Mouse (Mus musculus) left cerebral cortex, postnatal 10 days (tissue): ENCODE measurements around the gene Gzmb. TPM values are rescaled to one million over a fixed set of nuclear protein-coding genes. Genes with fewer than 3 reads are reported as not detected.
"Not testable (repeated sequence)": the region's sequence is repeated elsewhere in the genome, so short reads cannot be mapped to it uniquely, and the experiment has no call there.

Source experiments
- DNase-seq, 2 experiments: peaks; one replicate each; pipeline ENCODE4 v3.0.0; 2021 to 2022; ENCODE audit warnings: low spot score in 2 of 2, mixed read lengths in 1 of 2; ENCODE audit errors: extremely low spot score in 1 of 2
- intact Hi-C: fragments of 180-260 bp; cut with DNase I; formaldehyde crosslinking; loops from one replicate; pipeline ENCODE4 v1.15.1; 2025
- total RNA-seq, 2 experiments: library from RNA; stranded (reverse); gene quantifications; 2 replicates each; pipeline ENCODE4 v1.2.3; 2021

Gzmb gene
- not detected for total RNA-seq

DNA sequence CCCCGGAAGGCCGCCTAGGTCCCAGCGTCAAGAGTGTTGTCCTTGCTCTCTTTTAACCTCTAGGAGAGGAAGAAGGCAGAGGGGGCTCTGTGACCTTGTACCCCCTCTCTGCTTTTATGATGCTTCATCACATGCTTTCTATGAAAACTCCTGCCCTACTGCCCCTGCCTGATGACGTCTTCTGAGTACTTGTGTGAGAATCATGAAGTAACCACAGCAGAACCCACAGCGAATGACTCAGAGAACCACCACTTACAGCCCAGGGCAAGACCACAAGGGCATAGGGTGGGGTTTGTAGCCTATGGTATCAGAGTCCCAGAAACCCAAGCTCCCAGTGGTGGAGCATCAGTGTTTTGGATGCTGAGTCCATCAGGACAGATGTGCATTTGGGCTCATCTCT, at the start of gene Gzmb:
Gene Gzmb, minus strand, starts transcription at position 108 of the 400 bp plus-strand sequence.
- intact Hi-C loops = no loop called here
- DNase-seq = no peak

DNA sequence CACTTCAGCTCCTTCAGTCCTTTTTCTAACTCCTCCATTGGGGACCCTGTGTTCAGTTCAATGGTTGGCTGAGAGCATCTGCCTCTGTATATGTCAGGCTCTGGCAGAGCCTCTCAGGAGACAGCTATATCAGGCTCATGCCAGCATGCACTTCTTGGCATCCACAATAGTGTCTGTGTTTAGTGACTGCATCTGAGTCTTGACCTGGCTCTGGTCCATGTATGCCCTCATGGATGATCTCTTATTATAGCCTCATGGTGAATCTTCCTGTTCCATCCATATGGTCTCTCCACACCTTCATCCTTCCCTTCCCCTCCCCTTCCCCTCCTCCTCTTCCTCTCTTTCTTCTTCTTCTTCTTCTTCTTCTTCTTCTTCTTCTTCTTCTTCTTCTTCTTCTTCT, 49.7 kb upstream of the Gzmb start:
- intact Hi-C loops, DNase-seq: not testable (repeated sequence)

DNA sequence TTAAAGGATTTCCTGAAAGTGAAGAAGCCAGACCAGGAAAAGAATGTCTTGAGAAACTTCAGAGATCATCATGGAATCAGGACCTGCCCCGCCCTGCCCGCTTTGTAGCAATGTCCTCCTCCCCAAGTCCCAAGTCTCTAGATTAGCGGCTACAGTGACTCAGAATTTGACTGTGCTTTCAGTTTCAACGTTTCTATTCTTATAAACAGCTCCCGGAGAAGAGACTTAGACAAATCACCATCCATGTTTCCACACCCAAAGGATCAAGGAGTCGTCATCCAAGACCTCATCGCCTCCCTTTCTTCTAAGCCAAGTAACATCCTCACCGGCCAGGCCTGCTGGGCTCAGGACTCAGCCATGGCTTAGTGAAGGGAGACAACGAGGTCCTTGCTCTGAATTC, 48.2 kb upstream of the Gzmb start:
- intact Hi-C loops = no loop called here
- no peak for DNase-seq

DNA sequence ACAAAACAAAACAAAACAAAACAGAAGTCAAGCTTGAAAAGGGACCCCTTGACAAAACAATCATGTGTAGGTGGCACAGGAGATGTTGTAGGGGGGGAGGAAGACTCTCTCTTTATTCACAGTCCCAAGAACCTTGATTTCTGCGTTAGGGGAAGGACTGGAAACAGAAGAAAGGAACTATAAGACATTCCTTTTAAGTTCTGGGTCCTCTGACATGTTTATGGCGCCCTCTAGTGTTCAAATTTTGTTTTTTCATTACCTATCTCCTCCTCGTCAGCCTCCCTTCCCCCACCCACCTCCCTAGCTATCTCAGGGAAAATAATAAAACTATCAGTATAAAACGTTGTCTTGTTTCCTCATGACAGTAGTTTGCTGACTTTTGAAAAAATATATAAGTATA, 42.1 kb upstream of the Gzmb start:
- intact Hi-C loops = loop anchor here (5.0 kb wide), 1 partner anchor 97 kb away; no protein-coding TSS in a partner anchor
- DNase-seq = peak in 1 of 2 experiments; percentile 50

DNA sequence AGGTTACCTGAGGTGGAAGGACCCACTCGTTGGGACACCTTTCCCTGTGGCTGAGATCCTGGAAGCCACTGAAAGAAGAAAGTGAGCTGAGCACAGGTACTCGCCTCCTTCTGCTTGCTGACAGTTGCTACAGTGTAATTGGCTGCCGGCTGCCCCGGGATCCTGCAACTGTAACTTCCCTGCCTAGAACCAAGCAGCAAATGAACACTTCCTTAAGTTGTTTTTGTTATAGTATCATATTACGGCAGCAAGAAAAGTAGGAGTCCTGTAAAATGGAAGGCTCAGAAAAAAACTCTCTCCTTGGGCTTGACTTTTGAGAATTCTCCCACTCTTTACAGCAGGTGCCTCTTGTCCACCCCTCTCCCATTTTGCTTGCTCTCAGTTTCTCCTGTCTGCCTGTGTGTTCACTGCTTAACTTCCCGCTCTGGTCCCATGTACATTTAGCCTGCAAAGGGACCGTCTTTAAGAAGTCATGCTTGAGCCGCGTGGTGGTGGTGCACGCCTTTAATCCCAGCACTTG, 41.5 kb upstream of the Gzmb start:
- intact Hi-C loops = loop anchor here (5.0 kb wide), 1 partner anchor 96 kb away; no protein-coding TSS in a partner anchor

DNA sequence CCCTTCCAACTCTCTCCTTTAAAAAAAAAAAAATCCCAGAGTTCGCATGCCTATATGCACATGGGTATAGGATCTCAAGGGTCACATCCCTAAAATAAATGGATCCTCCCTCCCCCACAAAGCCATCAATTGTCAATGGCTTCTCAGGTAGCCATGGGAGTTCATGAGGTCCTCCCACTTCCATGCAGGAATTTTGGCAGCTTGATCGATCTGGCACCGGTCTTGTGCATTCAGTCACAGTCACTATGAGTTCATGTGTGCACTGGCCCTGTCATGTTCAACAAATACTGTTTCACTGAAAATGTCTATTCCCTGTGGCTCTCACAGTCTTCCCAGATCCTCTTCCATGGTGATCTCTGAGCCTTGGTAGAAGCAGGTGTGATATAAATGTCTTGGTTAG, 40.0 kb upstream of the Gzmb start:
- DNase-seq = no peak
- intact Hi-C loops = loop anchor here (5.0 kb wide), 1 partner anchor 95 kb away; no protein-coding TSS in a partner anchor

More for the DNA sequence above, 41.5 kb upstream of the Gzmb start:
- no peak for DNase-seq

DNA sequence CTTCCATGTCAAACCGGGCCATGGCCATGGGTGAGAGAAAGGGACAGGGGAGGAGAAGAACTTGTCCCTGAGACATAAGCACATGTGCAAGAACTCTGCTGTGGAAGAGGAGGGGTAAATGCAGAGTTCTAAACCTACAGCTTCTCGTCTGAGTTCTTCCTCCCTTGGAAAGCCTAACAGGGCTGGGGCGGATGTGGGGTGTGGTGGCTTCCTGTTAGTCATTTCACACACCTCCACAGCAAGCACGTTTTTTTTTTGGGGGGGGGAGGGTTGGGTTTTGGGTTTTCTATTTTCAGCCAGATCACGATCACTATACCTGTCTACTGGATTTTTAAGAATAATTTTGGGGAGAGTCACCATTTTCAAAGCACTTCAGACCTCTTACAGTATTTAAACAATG, 34.7 kb upstream of the Gzmb start:
- intact Hi-C loops = no loop called here
- DNase-seq = no peak

DNA sequence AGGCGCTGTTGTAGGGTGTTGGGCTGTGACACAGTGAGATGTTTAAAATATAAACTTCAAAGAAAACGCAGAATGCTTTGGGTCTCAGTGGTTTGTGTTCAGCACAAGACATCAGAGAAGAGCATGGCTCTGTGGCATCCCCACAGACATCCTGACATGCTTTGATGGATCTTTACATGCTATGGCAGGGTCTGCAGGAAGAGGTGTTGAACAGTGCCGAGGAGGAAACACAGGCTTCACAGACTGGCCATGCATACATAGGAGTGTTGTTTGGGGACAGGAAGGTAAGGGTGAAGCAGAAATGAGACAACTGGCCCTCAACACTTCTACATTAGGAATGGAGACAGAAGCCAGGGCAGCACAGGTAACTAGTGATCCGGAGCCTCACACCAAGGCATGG, 34.0 kb upstream of the Gzmb start:
- intact Hi-C loops = no loop called here
- no peak for DNase-seq

DNA sequence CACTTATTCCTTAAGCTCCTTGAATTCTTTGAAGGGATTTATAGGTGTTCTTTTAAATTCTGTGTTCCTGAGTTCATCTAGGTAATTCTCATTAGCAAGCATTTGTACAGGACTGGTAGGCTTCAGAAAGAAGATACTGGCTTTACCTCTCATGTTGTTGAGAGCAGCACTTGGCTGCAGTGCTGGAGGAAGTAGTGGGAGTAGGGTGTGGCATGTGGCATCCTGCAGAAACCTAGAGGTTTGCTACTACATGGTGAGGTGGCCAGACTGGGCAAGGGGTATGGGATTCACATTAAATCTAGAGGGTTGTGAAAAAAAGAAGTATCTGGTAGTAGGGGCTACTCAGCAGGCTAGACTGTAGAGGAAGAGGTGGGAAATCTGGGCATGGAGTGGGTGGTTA, 31.1 kb upstream of the Gzmb start:
- no peak for DNase-seq
- intact Hi-C loops = no loop called here

DNA sequence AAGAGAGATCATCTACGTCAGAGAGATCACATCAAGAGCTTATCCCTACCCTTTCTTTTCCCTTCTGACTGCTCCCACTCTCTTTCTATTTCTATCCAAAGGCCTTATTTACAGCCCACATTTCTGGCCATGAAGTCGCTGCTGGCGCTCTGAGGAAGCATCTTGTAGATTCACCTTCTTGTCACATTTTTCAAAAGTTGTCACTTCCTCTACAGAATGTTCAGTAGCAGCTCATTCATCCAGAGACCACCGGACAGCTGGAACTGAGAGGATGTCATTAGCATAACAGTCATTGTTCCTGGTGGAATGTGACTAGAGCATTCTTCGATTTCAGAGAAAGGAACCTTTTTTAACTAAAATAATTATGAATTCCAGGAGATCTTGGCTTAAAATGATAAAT, 26.6 kb upstream of the Gzmb start:
- DNase-seq = no peak

DNA sequence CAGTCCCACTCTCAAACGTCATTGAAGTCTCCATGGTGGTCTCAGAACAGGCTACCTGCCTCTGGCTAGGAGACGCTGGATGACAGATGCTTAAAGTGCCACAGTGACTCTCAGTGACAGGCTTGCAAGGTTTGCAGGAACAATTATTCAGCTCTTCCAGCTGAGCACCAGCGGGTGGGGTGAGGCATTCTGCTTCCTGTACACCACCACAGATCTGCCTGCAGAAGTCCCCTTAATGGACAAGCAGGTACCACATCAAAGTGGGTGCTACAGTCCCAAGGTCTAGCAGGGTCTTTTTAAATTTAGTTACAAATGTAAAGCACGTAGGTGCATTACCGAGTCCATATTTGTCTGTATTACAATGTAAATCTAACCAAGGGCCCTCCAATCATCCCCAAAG, 25.7 kb upstream of the Gzmb start:
- no peak for DNase-seq
- intact Hi-C loops = no loop called here

More for the DNA sequence above, 26.6 kb upstream of the Gzmb start:
- intact Hi-C loops = no loop called here

DNA sequence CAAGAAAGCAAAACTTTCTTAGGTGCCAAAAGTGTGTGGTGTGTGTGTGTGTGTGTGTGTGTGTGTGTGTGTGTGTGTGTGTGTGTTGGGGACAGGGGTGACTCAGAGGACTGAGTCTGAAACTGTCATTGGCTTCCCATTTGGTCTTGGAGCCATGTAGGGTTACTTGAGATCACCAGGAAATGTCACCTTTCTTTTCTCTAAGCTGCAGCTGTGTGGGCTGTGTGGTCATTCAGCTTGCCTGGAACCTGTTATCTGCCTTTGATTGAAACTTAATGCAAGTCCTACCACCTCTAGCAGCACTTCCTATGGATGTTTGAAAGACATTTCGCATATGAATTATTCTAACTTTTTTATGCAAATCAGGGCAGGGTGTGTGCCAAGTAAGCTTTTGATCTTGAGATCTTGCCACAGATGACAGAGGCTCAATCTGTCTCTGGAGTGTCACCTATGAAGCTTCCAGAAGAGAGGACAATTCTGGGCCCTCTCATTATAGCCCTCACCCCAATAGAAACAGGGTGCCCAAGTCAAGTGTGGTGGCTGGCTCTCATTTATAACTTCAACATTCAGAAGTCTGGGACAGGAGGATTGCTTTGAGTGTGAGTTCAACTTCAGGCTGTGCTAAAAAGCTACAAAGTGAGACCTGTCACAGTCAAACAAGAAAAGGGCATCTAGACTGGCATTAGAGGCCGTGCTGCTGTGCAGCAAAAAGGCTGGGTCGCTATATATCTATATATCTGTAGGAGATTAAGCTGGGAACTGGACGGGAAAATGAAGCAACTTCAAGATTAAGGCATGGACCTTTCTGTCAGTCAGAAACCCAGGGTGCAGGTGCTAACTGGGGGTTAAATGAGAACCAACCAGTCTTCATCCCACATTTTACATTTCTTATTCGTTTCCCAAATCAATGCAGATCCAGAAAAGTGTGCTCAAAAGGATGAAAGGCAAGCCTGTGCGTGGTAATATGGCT, 22.6 kb upstream of the Gzmb start:
- intact Hi-C loops = no loop called here

DNA sequence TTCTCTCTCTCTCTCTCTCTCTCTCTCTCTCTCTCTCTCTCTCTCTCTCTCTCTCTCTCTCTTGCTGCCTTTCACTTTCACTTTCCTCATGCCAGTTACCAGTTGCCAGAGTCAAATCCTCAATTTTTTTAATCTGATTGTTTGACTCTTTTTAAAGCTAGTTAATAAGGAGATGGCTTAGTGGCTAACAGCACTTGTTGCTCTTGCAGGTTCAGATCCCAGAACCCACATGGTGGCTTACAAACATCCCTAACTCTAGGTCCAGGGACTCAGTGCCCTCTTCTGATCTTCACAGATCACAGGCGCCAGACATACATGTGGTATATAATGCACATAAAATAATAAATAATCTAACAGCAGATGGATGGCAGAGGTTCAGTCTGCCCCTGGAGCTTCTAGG, 21.8 kb upstream of the Gzmb start:
- intact Hi-C loops = no loop called here

More for the DNA sequence above, 22.6 kb upstream of the Gzmb start:
- no peak for DNase-seq

DNA sequence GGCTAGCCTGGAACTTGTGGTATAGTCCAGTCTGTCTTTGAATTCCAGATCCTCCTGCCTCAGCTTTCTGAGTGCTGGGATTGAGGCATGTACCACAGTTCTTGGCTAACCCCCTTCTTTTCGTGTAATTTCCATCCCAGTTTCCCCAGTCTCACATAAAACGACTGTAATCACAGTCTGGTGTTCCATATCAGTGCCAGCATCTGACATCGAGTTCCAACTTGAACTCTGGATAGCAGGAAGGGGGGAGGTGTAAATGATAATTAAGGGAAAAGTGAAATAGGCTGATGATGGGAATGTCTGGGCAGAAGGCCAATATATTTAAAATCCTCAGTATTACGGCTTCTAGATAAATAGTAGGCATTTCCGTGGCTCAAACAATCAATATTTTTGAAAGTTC, 19.0 kb upstream of the Gzmb start:
- intact Hi-C loops = no loop called here
- no peak for DNase-seq

More for the DNA sequence above, 21.8 kb upstream of the Gzmb start:
- DNase-seq = no peak

DNA sequence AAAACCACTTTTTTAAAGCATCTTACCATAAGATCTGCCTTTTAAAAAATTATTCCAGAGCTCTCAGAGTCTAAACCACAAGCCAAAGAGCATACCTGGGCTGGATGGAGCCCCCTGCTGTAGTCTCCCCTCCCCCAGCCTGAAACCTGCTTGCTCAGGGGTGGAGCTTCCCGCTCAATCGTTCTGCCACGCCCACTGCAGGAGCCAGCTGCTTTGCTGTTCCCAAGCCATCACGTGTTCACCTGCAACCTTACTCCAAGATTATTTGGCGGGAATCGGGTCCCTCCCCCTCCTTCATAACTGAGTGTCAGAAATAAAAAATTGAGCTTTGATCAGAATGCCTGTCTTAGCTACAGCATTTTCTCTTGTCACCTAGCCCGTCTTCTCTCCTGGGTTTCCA, 16.6 kb upstream of the Gzmb start:
- DNase-seq, intact Hi-C loops: not testable (repeated sequence)

DNA sequence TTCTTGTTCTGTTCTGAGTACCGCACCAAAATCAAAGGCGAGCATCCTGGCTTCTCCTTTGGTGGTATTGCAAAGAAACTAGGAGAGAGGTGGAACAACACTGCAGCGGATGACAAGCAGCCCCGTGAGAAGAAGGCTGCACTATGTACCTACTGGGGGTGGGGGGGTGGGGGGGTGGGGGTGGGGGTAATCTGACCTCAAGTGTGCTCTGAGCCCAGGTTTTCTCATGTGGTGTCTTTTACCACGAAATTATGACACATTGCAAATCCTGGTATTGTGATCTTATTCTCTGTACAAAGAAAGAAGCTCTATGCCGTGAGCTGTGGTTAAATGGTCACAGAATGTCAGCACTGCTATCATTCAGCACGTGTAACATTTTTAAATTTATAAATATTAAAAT, 14.0 kb upstream of the Gzmb start:
- intact Hi-C loops, DNase-seq: not testable (repeated sequence)

DNA sequence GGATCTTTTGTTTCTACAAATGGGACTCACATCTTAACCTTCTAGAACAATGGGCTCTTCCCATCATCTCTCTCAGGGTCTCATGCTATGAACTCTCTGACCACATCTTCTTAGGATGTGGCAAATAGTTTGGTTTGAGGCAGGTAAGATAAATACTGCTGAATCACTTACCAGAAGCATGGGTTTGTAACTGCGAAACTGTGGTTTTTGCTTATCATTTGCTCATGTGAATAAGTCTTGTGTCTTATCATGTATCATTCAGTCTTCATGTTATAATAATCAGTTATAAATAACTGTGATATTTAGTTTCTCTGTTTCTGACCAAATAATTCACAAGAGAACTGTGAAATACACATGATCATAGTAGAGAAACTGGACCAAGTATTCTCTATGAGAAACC, 4.0 kb upstream of the Gzmb start:
- intact Hi-C loops = no loop called here
- no peak for DNase-seq

DNA sequence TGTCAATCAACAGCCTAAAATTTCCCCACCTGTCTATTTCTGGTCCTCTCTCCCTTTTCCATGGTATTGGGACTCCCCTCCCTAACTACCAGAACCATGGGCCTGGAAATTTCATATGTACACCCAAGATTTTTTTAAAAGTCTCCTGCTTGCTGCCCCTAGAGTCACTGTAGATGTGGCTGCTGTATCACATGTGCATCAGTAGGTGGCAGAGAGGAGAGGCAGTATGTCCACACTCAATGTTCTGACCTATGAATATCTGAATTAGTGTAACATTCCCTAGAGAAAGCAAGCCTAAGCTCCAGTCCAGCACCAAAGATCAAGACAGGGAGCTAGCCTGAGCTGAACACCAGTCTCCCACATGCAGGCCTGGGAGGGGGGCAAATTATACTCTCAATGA, 21.7 kb downstream of the Gzmb start:
- intact Hi-C loops = no loop called here
- no peak for DNase-seq

DNA sequence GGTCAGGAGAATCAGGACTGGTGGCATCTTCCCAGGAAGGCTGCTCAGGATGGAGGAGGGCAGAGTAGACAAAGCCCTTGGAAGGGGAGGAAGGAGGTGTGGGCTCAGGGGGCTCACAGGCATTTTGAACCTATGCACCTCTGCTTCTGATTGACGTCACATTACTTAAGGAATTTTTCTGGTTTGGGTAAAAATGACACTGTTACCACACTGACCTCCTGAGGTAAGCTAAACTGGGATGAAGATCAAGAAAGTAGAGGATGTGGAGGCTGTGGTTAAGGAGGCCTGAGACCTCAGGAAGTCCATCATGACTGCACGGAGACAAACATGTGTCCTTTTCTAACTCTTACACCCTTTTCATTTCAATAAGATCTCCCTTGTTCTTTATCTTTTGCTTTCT, 27.5 kb downstream of the Gzmb start, which contains the start of gene Gzmc:
Gene Gzmc, minus strand, starts transcription at position 101 of the 400 bp plus-strand sequence.
- no peak for DNase-seq
- intact Hi-C loops = no loop called here

DNA sequence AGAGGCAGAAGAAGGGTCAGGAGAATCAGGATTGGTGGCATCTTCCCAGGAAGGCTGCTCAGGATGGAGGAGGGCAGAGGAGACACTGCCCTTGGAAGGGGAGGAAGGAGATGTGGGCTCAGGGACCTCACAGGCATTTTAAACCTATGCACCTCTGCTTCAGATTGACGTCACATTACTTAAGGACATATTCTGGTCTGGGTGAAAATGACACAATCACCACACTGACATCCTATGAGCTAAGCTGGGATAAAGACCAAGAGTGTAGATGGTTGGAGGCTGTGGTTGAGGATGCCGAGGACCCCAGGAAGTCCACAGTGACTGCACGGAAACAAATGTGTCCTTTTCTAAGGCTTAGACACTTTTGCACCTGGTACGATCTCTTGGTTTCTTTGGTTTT, 50.7 kb downstream of the Gzmb start, which contains the start of gene Gzmf:
Gene Gzmf, minus strand, starts transcription at position 101 of the 400 bp plus-strand sequence.
- DNase-seq = no peak
- intact Hi-C loops = no loop called here
